Mouse (Mus musculus): ENCODE data around the gene Gm42957.
"Not testable (repeated sequence)": the region's sequence is repeated elsewhere in the genome, so short reads cannot be mapped to it uniquely, and the experiment has no call there.

Gene Gm42957

DNA sequence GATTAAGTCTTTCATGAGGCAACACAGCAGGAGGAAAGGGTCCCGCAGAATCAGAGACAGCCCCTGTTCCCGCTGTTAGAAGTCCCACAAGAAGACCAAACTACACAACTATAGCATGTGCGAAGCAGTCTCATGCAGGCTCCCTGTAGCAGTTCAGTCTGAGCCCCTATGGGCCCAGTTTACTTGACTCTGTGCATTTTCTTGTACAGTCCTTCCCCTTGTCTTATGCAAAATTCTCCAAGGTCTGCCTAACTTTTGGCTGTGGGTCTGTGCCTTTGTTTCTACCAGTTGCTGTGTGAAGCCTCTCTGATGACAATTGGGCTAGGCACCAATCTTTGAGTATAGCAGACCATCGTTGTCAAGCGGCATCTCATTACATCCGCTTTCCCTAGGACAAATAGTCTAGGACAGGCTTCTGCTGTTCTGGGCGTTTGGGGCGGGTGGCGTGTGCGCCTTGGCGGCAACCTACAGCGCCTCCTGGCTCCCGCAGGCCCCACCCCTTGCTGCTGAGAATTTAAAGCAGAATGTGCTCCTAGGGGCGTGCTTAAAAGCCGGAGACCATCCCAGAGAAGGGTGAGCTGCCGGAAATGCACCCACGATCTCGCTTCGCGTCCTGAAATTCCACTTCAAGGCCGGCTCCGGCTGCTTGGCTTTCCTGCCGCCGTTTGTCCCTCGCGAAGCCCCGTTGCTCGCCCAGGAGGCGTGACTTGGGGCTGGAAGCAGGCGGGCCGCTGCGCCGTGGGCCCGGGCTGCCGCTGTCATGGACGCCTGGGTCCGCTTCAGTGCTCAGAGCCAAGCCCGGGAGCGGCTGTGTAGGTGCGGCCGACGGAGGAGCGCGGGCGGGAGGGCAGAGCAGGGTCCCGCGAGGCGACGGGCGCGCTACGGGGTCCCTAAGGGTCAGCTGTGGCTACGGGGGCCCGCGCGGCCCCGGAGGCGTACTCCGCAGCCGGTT, at the start of gene Gm42957, which contains the start of gene Pex11b:
Gene Gm42957, plus strand, starts transcription at position 547 of the 952 bp plus-strand sequence.
Gene Pex11b, plus strand, starts transcription at position 449 of the 952 bp plus-strand sequence.
- DNase-seq (ENCODE audit: low spot score in 2 of 2): peak; percentile 92

- DNase-seq (ENCODE audit: low spot score in 2 of 2): no peak
Observed at GRCm38 (mm10) chr3:96590657-96591056, 44.6 kb upstream of the Gm42957 start.

DNA sequence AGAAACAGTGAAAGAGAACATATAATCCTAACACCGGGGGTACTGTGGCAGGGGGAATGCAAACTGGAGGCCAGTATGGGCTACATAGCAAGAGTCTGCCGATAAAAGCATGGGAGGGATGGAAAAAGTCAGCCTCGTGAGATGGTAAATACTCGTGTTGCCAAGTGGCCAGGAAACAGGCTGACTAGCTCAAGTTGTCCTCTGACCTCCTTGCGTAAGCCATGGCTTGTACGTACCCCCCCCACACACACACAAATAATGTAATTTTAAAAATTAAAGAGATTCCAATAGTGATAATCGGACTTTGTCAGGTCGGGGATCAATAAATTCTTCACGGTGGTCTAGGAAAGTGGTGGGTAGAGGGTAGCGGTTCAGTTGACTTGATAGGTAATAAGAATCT, 41.9 kb upstream of the Gm42957 start:
- DNase-seq (ENCODE audit: low spot score in 2 of 2): no peak

DNA sequence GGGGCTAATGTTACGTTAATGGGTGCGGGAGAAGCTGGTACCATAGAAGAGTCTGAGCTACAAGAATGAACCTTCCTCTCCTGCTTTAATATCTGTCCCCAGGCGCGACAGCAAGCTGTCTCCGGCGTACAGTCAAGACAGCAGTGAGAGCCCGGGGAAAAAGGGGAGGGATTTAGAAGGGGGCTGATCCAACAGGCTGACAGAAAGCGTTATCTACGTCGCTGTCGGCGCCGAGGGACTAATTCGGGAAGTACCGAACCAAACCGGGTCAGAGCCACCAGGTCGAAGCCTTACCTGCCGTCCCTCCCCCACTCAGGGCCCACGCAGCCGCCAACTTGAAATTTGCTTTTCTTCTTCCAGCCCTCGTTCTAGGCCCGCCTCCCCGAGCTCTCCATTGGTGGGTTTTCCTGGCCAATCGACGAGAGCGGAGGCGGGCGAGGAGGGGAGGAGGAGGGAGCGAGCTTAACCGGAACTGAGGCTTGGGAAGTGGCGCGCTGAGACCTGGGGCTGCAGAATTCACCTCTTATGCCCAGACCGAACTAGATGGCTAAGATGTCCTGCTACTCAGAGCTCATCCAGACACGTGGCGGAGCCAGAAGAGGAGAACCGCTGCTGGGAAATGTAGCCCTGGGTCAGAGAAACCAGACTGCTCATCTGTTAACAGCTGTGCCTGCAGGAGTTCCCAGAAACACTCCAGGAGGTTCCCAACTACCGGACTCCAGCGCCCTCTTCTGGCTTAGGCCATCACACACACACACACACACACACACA, 41.3 kb upstream of the Gm42957 start, which contains the start of gene Polr3gl:
Gene Polr3gl, minus strand, starts transcription at position 392 of the 771 bp plus-strand sequence.
- peak; percentile 96 to 97 for DNase-seq (ENCODE audit: low spot score in 2 of 2)

DNA sequence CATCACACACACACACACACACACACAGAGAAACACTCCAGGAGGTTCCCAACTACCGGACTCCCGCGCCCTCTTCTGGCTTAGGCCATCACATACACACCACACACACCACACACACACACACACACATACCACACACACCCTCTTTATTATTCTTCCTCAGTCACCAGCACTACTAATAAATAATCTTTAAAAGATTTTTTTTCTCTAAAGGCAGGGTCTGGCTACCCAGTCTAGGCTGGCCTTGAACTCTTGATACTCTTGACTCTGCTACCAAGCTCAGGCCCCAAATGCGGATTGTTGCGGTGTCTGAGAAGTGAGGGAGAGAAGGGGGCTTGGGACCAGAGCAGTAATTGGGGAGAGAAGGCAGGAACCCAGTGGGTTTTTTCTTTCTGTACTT, 40.4 kb upstream of the Gm42957 start:
- DNase-seq (ENCODE audit: low spot score in 2 of 2): no peak

- DNase-seq (ENCODE audit: low spot score in 2 of 2): peak; percentile 67 to 81
Observed at GRCm38 (mm10) chr3:96595661-96596060, 39.6 kb upstream of the Gm42957 start.

- peak; percentile 86 to 89 for DNase-seq (ENCODE audit: low spot score in 2 of 2)
Observed at GRCm38 (mm10) chr3:96596228-96596707, 39.0 kb upstream of the Gm42957 start, which contains the start of gene Ankrd34a. Gene Ankrd34a (plus strand): TSS chr3:96596636.

GRCm38 (mm10) chr3:96596855-96597254, 38.4 kb upstream of the Gm42957 start:
- peak; percentile 73 to 81 for DNase-seq (ENCODE audit: low spot score in 2 of 2)

DNA sequence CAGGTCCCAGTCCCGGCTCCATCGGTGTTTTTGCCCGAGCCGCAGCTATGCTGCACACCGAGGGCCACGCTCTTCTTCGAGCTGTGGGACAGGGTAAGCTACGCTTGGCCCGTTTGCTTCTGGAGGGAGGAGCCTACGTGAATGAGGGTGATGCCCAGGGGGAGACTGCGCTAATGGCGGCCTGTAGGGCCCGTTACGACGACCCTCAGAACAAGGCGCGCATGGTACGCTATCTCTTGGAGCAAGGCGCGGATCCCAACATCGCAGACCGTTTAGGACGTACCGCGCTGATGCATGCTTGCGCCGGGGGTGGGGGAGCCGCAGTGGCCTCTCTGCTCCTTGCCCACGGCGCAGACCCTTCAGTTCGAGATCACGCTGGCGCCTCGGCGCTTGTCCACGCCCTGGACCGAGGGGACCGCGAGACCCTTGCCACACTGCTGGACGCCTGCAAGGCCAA, 37.8 kb upstream of the Gm42957 start:
- DNase-seq (ENCODE audit: low spot score in 2 of 2): peak; percentile 65 to 71

DNA sequence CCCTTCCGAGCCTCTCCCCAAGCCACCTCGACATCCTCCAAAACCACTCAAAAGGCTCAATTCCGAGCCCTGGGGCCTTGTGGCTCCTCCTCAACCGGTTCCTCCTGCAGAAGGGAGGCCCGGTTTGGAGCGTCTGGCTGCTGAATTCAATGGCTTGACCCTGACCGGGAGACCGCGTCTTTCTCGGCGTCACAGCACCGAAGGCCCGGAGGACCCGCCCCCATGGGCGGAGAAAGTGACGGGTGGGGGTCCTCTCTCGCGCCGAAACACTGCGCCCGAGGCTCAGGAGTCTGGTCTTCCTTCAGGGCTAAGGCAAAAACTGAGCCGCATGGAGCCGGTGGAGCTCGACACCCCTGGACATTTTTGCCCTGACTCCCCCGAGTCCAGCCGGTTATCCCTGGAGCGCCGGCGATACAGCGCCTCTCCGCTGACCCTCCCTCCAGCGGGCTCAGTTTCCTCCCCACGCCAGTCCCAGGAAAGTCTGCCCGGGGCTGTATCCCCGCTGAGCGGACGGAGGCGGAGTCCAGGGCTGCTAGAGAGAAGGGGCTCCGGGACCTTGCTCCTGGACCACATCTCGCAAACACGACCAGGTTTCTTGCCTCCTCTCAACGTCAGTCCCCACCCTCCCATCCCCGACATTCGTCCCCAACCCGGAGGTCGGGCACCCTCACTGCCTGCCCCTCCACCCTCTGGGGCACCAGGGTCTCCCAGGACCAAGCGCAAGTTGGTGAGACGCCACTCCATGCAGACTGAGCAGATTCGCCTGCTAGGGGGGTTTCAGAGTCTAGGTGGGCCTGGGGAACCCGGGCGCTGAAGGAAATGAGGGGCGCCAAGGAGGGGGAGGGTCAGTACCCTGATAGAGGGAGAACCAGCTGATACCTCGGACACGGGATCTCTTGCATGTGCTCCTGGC, 36.9 kb upstream of the Gm42957 start:
- peak; percentile 81 to 83 for DNase-seq (ENCODE audit: low spot score in 2 of 2)

GRCm38 (mm10) chr3:96599069-96599393, 36.2 kb upstream of the Gm42957 start:
- no peak for DNase-seq (ENCODE audit: low spot score in 2 of 2)

DNA sequence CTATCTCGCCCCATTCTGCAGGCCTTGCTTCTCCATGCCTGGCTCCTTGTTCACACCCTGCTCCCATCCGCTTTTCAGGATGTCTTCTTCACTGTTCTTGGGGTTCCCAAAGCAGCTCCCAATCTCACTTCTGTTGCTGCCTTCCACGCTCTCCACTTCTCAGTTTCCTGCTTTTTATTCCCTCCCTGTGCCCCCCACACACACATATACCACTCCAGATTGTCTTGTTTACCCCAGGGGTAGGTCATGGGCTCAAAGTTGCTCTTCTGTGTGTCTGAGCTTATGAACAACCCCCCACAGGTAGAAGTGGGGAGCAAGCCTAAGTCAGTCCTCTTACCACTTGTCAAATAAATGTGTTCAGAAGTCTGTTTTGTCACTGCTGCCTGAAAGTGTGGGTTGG, 35.9 kb upstream of the Gm42957 start:
- no peak for DNase-seq (ENCODE audit: low spot score in 2 of 2)

- DNase-seq (ENCODE audit: low spot score in 2 of 2): peak; percentile 97 to 98
Observed at GRCm38 (mm10) chr3:96600639-96601250, 34.5 kb upstream of the Gm42957 start, which contains the start of gene Lix1l. Gene Lix1l (plus strand): TSS chr3:96601149.

DNA sequence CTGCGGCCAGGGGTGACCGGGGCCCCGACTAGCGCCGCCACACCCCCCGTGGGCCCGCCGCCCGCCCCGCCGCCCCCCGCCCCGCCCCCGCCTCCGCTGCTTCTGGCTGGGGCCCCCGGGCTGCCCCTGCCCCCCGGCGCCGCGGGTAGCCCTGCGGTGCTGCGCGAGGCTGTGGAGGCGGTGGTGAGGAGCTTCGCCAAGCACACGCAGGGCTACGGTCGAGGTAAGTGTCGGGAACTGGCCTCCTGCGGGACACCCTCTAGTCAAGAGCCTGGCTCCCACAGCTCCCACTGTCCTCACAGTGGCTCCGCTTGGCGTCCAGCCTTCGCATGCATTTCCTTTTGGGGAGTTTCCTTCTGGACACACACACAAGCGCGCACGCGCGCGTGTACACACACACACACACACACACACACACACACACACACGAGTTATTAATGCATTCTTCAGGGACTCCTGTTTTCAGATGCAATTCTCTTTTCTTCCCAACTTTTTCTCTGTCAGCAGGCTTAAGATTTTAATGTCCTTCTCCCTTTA, 34.0 kb upstream of the Gm42957 start:
- peak; percentile 81 to 82 for DNase-seq (ENCODE audit: low spot score in 2 of 2)

GRCm38 (mm10) chr3:96601941-96602703, 33.2 kb upstream of the Gm42957 start:
- DNase-seq (ENCODE audit: low spot score in 2 of 2): peak; percentile 72 to 77

GRCm38 (mm10) chr3:96602704-96603084, 32.6 kb upstream of the Gm42957 start:
- no peak for DNase-seq (ENCODE audit: low spot score in 2 of 2)

GRCm38 (mm10) chr3:96603311-96603710, 32.0 kb upstream of the Gm42957 start:
- DNase-seq (ENCODE audit: low spot score in 2 of 2): peak; percentile 55 to 62

DNA sequence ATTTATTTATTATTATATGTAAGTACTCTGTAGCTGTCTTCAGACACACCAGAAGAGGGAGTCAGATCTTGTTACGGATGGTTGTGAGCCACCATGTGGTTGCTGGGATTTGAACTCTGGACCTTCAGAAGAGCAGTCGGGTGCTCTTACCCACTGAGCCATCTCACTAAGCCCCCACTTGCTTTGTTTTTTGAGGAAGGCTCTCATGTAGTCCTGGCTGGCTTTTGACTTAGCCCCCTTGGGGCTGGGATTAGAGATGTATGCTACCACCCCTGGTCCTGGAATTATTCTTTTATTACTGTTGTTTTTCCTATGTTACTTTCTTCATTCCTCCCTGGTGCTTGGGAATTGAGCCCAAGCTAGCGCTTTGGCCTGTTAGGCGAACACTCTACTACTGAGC, 29.3 kb upstream of the Gm42957 start:
- DNase-seq (ENCODE audit: low spot score in 2 of 2): not testable (repeated sequence)

- DNase-seq (ENCODE audit: low spot score in 2 of 2): no peak
Observed at GRCm38 (mm10) chr3:96606618-96607017, 28.7 kb upstream of the Gm42957 start.
